Mouse (Mus musculus) right cerebral cortex, adult 2 months (tissue): Measurements from ENCODE around the gene Jmjd8.

Experiments used
- DNase-seq, 2 experiments: peaks; one replicate each; pipeline ENCODE4 v3.0.0; 2021 to 2022; ENCODE audit warnings: low spot score in 2 of 2

Gene Jmjd8

DNA sequence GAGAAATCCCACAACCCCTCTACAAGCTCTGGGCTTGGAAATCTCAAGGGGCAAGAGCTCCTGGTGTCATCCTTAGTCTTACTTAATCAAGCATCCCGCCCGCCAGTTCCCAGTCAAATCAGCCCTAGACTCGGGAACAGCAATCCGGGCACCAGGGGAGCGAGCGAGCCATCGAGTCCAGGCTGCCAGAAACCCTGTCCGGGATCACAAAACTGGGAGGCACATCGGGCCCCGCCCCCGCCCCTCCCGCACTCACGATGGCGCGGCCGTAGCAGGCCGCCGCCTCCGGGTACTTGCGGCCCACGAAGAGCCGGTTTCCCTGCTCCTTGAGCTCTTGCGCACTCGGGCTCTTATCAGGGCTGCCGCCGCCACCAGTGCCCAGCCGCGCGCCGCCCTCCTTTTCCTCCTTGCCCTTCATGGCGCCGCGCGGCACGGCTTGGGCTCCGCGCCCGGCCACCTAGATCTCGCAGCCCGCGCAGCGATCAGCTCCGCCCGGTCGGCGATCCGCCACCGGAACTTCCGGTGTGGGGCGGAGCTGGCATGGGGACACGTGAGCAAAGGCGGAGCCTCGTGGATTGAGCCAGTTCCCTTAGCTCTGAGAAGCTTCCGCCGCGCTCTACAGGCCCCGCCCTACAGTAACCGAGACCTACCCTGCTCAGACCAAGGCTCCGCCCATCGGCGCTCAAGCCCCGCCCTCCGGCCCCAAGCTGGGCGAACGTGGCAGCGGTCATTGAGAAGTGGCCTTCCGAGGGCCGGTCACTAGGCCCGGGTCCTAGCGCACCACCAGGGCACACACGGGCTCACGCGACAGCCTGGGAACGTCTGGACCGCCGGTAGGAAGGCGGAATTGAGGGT lies 4.0 kb downstream of the Jmjd8 start:
- DNase-seq = peak; percentile 96 to 99

- peak; percentile 79 to 83 for DNase-seq
Observed at GRCm38 (mm10) chr17:25833291-25833663, 4.6 kb downstream of the Jmjd8 start, which contains the start of gene Stub1. TSS of gene Stub1 (minus strand) at chr17:25833404.

DNA sequence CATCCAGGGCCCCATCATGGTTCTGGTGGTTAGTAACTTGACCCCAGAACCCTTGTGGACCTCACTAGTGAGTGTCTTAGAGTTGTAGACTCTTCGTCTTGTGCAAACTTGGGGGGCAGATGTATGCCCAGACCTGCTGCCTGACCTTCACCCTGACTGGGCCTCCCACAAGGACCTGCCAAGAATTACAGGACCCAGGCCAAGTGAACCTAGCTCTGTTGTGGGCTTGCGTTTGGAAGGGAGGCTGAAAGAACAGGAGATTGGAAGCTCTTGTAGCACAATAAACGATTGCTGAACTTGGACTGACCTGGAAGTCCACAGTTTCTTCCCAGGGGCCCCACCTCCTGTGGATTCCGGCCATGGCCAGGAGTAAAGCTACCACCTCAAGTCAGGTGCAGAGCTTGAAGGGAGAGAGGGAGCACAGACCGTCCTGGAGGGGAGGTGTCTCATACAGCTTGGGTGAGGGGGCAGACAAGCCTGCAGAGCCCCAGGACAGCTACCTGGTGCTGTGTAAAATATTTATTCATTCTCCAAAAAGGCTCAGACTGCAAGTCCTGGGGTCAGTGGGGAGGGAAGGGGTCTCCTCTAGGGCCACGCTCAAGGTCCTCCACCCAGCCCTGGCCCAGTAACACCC lies 5.4 kb downstream of the Jmjd8 start:
- no peak for DNase-seq

GRCm38 (mm10) chr17:25834595-25835222 lies 6.0 kb downstream of the Jmjd8 start:
- DNase-seq = no peak

GRCm38 (mm10) chr17:25835301-25835700 lies 6.6 kb downstream of the Jmjd8 start:
- no peak for DNase-seq

- DNase-seq = no peak
Observed at GRCm38 (mm10) chr17:25835816-25836215, 7.1 kb downstream of the Jmjd8 start.

- DNase-seq = no peak
Observed at GRCm38 (mm10) chr17:25836397-25837075, 7.9 kb downstream of the Jmjd8 start.

DNA sequence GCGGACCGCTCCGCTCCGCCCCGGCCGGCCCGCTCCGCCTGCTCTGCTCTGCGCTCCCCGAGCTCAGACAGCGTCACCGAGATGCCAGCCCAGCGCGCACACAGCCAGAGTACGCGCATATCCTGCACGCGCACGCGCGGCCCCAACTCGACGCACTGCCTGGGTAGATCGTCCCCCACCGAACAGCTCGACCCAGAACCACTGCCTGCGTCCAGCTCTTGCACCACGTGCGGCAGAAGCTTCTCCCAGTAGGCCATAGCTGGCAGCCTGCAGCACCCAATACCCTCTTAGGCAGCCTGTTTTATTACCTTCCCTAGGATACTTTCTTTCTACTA lies 8.4 kb downstream of the Jmjd8 start, which contains the start of gene Rhbdl1:
Gene Rhbdl1, minus strand, starts transcription at position 220 of the 335 bp plus-strand sequence.
- peak; percentile 84 to 87 for DNase-seq

- peak in 1 of 2 experiments; percentile 37 for DNase-seq
Observed at GRCm38 (mm10) chr17:25837533-25837932, 8.9 kb downstream of the Jmjd8 start.

DNA sequence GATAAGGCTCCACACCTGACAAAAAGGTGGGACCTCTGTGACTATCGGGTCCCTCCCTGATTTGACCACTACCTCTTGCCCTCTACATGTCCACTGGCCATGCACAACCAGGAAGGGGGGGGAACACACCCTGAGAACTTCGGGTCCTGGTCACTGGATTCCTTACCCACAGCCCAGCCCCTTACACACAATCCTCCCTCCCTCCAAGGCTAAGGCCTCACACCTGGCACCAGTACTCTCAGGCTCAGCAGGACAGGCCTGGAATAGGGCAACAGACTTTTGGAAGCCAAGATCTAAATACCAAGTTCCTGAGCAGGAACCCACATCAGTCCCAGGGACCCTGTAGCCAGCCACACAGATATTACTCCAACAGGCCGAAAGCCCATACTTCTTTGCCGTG lies 10.2 kb downstream of the Jmjd8 start:
- no peak for DNase-seq

DNA sequence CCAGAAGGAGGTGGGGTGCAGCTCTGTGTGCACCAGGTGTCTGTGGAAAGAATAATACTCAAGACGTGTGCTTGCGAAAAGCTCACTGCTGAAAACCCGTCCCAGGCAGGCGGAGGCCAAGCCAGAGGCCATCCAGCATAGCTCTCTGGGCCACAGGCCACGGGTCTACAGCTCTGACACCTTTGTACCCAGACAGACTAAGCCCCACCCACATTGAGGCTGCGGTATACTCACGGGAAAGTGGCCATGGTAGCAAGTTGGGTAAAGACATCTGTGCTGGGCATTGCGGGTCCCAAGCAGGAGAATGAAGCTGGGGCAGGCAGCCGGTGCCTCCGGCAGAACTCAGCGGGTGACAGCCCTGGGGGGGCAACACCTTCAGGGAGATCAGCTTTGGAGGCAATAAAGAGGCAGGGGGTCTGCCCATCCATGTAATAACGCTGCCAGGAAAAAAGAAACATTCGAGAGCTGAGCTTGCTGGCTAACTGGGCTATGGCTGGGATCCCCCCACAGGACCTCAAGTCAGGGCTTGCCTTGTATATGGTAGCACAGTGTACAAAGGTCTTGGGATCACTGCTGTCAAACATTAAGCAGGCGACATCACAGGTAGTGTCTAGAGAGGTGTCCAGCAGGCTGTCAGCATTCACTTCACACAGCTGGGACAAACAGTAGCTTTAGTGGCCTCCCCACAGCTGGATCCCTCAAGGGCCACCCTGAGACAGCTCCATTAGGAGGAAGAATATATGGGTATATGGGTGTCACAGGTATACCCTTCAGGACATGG lies 11.0 kb downstream of the Jmjd8 start:
- DNase-seq = no peak

DNA sequence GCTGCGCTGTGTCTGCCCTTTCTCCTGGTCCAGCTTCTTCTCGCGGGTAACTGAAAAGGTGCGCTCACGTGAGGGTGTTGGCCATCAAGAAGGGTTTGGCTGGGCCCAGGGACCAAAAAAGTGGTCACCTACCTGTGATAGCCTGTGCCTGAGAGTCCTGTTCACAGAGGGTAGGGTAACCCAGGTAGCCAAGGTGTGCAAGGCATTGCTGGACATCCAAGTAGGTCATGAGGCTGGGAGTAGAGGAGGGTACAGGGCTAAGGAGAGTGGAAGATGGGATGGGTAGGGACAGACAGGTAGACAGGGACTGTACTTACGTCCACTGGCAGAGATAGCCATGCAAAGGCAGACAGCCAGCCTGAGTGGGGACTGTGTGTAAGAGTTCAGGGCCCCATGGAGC lies 11.9 kb downstream of the Jmjd8 start:
- DNase-seq = no peak

DNA sequence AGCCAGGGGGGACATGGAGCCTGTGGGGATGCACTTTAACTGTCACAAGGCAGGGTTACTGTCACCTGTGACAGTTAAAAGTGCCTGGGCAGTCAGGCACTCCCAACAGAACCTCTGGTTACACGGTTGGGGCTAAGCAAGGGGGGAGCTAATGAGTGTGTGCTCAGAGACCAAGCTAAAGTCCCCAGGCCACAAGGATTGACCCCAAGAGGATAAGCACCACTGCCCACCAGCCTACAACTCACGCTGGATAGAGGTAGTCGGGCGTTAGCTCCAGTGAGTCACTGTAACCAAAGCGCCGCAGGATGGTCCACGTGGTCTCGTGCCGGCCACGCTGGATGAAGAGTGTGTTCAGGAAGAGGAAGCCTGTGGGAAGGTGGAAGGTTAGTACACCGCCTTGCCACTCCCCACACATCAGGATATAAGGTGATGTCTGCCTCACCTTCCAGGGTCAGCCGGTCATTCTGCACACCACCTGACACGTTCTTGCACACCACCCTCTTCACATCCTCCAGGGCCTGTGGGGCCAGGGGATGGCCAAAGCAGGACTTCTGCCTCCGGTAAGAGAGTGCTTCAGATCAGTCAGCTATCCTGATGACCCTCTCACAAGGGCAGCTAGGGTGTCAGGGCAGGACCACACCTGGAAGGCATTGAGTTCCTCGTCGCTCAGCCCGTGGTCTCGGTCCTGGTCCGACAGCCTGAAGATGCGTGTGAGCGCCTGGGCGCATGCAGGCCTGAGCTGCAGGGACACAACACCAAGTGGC lies 12.6 kb downstream of the Jmjd8 start, which contains the start of gene Gm20683:
Gene Gm20683, minus strand, starts transcription at position 647 of the 764 bp plus-strand sequence.
- DNase-seq = no peak

DNA sequence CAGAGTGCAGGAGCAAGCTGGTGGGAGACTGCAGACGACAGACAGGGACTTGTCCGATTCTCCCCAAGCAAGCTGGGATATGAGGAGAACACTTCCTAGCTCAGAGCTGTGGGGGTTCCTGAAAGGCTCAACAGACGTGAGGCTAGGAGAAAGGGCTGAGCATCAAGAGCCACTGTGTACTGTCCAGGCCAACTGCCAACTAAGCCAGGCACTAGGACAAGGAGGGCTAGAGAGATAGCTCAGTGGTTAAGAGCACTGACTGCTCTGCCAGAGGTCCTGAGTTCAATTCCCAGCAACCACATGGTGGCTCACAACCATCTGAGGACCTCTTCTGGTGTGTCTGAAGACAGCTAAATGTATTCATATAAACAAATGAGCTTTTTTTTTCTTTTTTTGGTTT lies 13.8 kb downstream of the Jmjd8 start:
- no peak for DNase-seq

DNA sequence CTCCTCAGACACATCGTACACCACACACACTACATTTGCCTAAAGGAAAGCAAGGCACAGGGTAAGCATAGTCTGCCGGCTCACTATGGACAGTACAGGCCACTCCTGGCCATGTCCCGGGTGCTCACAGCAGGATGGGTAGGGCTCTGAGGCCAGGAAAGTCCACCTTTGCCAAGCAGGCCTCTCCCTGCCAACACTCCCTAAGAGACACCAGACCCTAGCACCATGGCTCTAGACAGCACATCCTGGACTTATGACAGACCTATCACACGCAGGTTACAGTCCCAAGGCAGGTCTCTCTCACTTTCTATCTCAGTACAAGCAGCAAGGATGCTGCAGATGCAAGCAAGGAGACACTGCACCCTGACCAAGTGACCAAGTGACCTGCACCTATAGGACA lies 14.5 kb downstream of the Jmjd8 start:
- no peak for DNase-seq

- peak in 1 of 2 experiments; percentile 57 for DNase-seq
Observed at GRCm38 (mm10) chr17:25843636-25844395, 15.1 kb downstream of the Jmjd8 start.

DNA sequence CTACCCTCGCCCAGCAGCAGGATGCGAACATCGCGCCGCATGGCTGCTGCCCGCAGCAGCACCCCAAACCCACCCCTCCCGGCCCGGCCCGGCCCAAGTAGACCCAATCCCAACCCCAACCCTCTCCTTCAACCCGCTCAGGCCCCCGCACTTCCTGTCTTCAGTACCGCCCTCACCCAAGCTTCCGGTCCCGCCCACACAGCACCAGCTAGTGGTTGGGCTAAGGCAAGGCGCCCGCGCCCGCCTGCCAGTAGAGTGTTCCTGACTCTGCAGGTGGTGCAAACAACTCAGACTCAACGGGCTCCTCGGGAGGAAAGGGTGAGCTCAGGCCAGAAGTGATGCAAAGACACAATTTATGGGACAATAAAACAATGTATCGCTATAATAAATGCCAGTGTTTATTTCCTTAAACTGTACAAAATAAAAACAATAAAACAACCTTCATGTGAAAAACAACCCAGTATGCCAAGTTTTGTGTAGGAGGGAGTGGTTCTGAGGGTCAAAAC lies 15.8 kb downstream of the Jmjd8 start, which contains the start of gene Rhot2:
Gene Rhot2, minus strand, starts transcription at position 456 of the 506 bp plus-strand sequence.
- peak; percentile 95 to 96 for DNase-seq

DNA sequence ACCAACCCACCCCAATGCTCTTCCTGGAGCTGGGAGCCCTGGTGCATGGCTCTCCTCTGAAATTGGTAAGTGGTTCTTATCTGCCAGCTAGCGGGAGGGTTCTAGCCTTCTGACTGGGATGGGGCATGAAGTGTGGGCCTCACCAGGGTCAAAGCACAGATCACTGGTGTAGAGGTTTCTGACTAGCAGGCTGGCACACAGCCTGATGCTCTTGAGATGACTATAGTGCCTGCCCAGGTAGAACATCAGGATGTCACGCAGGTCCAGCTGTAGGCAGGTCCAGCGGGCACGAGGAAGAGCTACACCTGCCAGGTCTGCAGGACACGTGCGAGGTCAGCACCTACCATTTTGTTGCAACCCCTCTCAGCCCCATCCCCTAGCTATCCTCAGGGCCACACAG lies 31.6 kb downstream of the Jmjd8 start:
- DNase-seq = no peak
